Mouse (Mus musculus) lung, adult 10 weeks (tissue): ENCODE data around the gene Usp38. TPM values are rescaled to one million over a fixed set of nuclear protein-coding genes. Genes with fewer than 3 reads are reported as not detected.

ENCODE experiments used
- polyA plus RNA-seq: library from polyadenylated mRNA; stranded (reverse); fragments of 350-450 nt; fragmentation: Illumina TruSeq; extraction: RNeasy Lipid Tissue Mini Kit (QIAGEN cat#74804); gene quantifications from one replicate; pipeline ENCODE4 v1.2.3, GENCODE M21; 2014; ENCODE audit warnings: low read depth, low replicate concordance; ENCODE audit not compliant: insufficient read depth

Usp38 gene
- polyA plus RNA-seq = 7.5 TPM

DNA sequence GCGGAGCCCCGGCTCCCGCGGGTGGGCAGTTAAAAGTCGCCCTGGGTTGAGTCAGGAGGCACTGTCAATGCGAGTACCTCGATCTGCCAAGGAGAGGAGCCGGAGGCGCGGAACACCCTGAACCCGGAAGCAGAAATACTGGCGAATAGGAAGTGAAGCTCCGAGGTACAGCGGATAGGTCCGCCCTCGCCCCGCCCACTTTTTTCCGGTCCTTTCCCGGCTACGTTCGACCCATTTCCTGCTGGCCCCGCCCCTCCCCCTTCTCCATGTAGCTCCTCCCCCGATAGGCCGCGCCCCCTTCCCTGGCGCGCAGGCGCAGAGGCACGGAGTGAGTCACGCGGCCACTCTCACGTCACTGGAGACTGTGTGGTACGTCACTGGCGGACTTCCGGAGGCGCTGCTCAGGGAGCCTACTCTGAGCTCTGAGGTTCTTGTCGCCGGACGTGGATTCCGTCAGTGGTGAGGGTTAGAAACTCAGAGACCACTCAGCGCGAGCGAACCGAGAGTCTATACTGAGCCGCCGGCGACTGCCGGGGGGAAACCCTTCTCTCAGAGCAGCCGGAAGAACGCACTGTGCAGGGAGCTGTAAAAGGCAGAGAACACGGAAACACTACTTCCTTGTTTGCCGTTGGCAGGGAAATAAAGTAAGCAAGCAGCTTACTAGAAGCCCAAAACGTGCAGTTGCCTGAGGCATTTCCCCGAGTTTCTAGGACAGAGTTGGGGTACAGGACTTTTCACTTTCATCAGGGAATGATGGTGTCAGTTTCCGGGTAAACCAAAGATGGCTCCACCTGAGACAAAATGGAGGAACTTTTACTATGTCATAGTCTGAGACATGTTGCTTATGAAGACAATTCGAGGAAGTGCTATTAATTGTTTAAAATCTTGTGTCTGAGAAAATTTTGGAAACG, at the start of gene Usp38:
Gene Usp38, minus strand, starts transcription at position 140 of the 911 bp plus-strand sequence.

Other genes with a start within 250 kb of the Usp38 start
- gene Gab1, start 134.4 kb downstream of the Usp38 start, polyA plus RNA-seq = 15.0 TPM